Mouse (Mus musculus): ENCODE data around the gene Rmi2. TPM values are rescaled to one million over a fixed set of nuclear protein-coding genes. Genes with fewer than 3 reads are reported as not detected.

Gene Rmi2
- total RNA-seq, 2 experiments from 2014 or later = 1.5 to 2.0 TPM

Other genes with a start within 250 kb of the Rmi2 start
- gene Socs1, start 49.5 kb upstream of the Rmi2 start, total RNA-seq (2021) = 1 to 10 TPM in 1 of 2 experiments, under 1 TPM in 1; 0.40 to 1.5 TPM
- not detected for gene Tnp2, start 46.4 kb upstream of the Rmi2 start, total RNA-seq (2021)
- not detected for gene Prm3, start 44.1 kb upstream of the Rmi2 start, total RNA-seq (2021)
- not detected for gene Prm2, start 38.9 kb upstream of the Rmi2 start, total RNA-seq (2021)
- gene Prm1, start 29.2 kb upstream of the Rmi2 start, total RNA-seq (2021) = not detected
- gene Gm11172, start 22.1 kb upstream of the Rmi2 start, total RNA-seq (2021) = not detected
- gene Snn, start 225.9 kb downstream of the Rmi2 start, total RNA-seq (2021) = 10 to 100 TPM in 1 of 2 experiments, 1 to 10 TPM in 1; 7.6 to 10.9 TPM
- gene Litaf, start 231.1 kb downstream of the Rmi2 start, total RNA-seq (2021) = 10 to 100 TPM; 17.0 to 19.2 TPM

All from gastrocnemius, postnatal 14 days (tissue).